9 mouse cellular contexts compared by ENCODE assay signal in genomic region chr12:70579328-70579905, GRCm38 (mm10).
A peak's percentile ranks its signal among the peaks of the same experiment; 100 is the strongest.
DNase-seq lines count a peak whose midpoint lies in the region.
"Had no signal": no experiment of that assay in that cellular context is flagged by ENCODE, and none has a peak within 500 bp of the region (broad histone marks: within the 10 kb centered on the region; RNA-seq: fewer than 3 reads in every experiment).

No protein-coding gene starts in this region.

- peak; percentile 43 to 73 for DNase-seq in heart, adult 9 months (ENCODE audit: low spot score in 2 of 2)
- DNase-seq in heart, postnatal 4 days, result no peak
- peak; percentile 23 for DNase-seq in retina, embryonic 14.5 days (ENCODE audit: low spot score)
- DNase-seq in retina, postnatal 1 day, result no peak
- peak; percentile 89 to 92 for DNase-seq in cerebellum, postnatal 14 days
- DNase-seq in spleen, adult 12 weeks (ENCODE audit: low spot score), result no peak
- DNase-seq in layer of hippocampus, adult 9-10 months (ENCODE audit: low spot score), result no peak
- DNase-seq: kidney, postnatal 4 days; thymus, postnatal 25 days had no signal

Comparison
In these comparisons a context has a peak if more than half of its experiments do, and no peak if none do; other contexts are left out.
1. DNase-seq: peak in heart, adult 9 months (2 of 2), retina, embryonic 14.5 days (single experiment) and cerebellum, postnatal 14 days (2 of 2); none in heart, postnatal 4 days (single experiment), retina, postnatal 1 day (single experiment), spleen, adult 12 weeks (single experiment) and layer of hippocampus, adult 9-10 months (single experiment).